Mouse (Mus musculus): ENCODE measurements around the gene Sptlc3.

Gene Sptlc3

DNA sequence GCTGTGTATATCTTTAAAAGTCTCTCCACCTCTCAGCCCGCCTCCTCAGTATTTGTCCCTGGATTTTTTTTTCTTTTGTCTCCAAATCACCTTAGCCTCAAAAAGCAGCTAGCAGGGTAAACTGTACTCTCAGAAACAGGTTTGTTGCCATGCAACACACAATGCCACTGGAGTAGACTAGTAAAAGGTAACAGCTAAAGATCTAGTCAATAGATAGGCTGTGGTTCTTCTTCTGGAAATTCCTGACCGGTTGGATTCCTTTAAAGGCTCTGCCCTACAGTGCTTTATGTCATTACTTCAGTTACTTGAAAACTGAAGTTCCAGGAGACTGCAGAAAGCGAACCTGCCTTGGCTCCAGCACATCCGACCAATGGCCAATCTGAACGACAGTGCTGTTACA, at the start of gene Sptlc3:
Sptlc3 (plus strand) TSS at position 78 of the 400 bp plus-strand sequence.
- DNase-seq (ENCODE audit: low spot score in 2 of 2): peak in 1 of 2 experiments; percentile 25

DNA sequence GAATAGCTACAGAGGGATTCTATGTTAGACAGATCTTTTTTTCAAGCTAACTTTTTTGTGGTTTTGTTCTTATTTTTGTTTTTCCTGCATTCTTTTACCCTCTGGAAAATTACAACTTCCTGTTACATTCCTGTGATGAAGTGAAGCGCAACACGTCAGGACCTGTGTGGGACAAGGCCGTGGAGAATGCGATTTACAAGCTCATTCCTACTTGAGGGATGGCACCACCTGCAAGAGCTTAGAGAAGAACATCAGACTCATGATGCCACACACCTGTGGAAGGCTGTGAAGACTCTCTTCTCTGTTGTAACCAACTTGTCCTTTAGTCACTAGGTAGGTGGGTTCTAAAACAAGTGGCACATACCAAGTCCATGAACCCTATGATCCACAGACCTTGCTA, 26.0 kb upstream of the Sptlc3 start:
- no peak for DNase-seq (ENCODE audit: low spot score in 2 of 2)

DNA sequence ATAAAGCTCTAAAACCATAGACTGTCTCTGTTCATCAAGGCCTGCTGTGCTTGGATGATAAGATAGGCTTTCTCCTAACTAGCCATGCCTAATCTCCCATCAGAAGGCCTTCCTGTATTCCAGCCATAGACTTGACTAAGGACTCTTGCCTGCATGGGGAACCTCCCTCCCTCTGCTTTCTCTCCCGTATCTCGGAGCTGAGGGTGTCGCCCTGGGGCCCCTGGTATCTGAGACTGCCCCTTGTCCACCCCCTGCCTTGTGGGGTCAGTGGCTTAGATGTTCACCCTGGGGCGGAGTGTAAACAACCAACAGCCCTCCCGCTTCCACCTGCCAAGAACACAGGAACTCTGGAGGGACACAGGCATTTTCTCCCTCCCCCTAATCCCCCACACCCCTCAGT, 5.0 kb upstream of the Sptlc3 start:
- no peak for DNase-seq (ENCODE audit: low spot score in 2 of 2)

DNA sequence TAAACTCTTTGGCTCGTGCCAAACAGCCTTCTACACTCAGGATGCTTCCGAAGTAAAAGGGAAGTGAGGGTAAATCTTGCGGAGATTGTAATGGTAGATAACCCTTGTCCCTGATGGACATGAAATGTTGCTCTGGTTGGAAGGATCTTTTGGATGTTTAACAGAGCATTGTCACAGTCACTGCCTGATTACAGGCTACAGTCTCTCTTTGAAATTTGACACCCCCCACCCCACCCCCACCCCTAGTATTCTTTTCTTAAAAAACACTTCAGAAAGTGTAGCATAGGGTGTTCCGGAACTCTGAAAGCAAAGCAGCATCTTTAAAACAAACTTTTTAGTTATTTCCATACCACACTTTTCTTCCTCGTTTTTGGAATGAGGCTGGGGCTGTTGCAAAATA, 916 bp downstream of the Sptlc3 start:
- no peak for DNase-seq (ENCODE audit: low spot score in 2 of 2)

DNA sequence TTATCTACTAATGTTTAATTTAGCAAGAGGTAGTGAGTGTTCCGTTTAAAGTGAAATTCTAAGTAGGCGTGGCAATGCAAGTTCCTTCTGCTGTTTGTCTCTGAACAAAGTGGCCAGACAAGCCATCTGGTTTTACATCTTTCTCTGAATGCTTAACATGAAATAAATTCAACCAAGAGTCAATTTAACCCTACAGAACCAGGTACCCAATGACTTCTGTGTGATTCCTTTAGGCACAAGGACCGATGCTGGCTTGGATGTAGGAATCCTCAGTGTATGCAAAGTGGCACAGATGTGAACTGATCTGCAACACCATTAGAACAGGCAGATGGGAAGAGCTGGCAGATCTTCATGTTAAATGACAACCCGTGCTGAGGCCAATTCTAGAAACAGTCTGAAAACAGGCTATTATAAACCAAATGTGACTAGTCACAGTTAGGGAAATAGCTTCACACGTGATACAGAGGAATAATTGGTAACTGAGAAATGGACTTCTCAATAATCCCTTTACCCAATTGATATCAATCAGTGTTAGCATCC, 68.3 kb downstream of the Sptlc3 start:
- DNase-seq (ENCODE audit: low spot score in 2 of 2): no peak

DNA sequence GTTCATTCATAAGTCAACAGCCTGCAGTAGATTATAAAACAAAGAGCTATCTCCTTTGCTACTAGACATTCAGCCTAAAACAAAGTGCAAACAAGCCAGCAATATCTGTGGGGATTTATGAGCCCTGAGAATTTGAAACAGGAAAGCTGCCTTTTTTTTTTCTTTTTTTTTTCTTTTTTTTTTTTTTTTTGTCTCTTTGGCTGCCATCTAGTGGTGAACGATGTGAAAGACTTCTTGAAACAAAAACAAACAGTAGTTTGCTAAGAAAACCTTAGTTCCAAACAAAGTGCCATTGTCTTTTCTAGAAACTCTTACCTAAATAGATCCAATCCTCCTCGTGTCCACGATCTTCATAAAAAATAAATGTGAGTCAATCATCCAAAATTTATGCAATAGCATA, 85.6 kb downstream of the Sptlc3 start:
- no peak for DNase-seq (ENCODE audit: low spot score in 2 of 2)

DNA sequence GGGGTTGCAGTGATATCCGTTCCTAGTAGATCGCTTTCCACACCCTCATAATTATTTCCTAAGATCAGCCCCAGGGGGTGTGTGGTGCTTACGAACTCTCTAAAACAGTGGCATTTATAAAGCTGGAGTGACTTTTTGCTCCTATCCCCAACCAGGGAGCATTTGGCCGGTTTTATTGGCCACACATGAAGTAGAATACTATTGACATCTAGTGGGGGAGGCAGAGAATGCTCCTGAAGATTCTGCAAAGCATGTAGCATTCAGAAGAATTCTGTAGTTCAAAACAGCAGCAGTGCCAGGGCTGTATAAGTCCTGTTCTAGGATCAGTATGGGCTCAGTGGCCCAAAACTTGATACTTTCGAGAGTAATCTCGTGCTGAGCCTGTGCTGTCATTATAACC, 89.1 kb downstream of the Sptlc3 start:
- DNase-seq (ENCODE audit: low spot score in 2 of 2): no peak

DNA sequence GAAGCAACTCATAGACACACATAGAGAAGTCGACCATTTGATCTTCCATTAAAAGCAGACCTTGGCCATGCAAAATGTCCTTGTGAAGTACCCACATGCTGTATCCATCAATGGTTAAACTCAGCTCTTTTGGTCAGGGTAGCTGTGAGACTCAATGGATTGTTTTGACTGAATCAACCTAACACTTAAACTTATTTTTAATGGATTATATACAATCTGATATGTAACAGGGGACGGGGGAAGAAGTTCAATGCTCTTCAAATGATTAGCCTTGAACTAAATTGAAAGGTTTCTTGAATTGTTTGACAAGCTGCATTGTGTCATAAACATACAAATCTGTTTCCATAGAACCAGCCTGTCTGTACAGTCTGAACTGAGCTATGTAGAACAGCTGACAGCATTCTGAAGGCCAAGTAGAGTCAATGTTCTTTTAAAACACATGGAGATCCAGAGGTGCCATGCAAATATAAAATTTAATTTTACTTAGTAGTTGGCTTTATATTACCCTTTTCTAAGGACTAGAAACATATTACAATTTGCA, 94.0 kb downstream of the Sptlc3 start:
- DNase-seq (ENCODE audit: low spot score in 2 of 2): no peak

DNA sequence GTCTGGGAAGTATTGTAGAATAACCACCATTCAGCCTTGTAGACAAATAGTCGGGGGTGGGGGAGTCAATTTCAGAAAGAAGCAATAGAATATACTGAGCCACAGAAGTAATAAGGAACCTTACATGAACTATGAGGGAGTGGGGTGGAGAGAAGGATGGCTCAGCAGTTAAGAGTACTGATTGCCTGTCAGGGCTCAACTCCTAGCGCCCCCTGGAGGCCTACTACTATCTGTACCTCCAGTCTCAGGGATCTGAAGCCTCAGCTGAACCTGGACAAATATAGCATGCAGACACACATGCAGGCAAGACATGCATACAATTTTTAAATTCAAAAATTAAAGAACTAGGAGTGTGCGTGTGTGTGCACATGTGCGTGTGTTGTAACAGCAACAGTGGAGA, 96.2 kb downstream of the Sptlc3 start:
- DNase-seq (ENCODE audit: low spot score in 2 of 2): peak; percentile 33 to 45

DNA sequence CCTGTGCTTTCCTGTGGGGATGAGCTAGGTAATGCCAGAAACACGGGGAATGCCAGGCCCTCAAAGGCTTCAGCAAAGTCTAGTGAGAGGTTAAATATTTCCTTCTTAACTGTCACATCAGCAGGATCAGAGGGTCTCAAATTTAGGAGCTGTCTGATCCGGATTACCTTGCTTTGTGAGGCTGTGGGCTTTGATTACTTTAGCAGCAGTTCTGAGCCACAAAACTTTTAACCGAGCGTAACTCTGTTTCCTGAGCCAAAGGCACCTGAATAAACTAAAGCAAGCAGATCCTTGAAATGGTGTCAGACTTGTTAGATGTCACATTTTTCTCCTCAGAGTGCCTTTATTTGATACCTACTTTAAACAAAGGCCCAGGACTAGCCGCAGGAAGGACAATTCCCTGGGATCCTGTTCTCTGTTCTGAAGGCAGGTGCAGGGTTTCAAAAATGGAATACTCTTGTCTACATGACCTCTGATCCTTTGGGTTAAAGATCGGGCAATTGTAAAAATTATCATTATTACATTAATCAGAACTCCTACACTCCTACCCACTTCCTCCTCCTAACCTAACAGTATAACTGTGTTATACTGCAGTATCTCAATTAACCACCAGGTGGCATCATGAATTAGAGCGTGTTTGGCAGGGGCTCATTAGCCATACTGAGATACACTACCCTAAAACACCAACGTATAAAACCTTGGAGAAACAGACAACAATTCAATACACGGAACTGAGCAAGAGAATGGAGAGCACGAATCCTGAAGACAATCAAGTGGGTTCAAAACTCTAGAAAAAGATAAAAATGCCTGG, 97.4 kb downstream of the Sptlc3 start:
- DNase-seq (ENCODE audit: low spot score in 2 of 2): no peak

DNA sequence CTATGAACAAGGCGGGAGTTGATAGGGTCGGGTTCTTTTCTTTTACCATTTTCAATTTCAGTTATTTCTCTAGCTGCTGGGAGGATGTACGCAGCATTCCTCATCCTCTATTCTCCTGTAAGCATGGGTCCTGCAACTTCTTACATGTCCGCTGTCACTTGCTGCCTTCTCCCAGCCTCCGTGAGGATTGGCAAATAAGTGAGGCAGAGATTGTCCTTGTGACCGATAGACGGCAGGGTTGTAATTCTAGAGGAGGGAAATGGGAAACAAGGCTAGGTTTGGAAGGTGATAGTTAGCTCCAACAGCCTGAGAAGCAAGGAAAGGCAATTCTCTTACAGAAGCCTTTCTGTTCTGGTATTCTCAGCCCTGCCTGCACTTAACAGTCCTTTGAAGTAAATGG, 98.4 kb downstream of the Sptlc3 start:
- no peak for DNase-seq (ENCODE audit: low spot score in 2 of 2)

DNA sequence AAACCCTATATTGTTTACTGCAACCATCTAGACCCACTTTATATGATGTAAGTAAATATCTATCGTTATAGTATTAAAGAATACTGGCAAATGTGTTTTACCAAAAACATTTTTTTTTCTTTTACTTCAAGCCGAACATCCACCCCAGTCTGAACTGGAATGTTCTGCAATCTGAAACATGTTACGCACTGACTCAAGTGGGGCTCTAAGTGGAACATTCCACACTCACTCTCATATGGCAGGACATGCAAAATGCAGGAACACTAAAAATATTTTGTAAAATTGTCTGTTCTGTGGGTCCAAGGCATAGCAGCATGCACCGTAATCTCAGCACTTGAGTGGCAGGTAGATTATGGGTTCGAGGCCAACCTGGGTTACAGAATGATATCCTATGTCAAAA, 103.5 kb downstream of the Sptlc3 start:
- no peak for DNase-seq (ENCODE audit: low spot score in 2 of 2)

DNA sequence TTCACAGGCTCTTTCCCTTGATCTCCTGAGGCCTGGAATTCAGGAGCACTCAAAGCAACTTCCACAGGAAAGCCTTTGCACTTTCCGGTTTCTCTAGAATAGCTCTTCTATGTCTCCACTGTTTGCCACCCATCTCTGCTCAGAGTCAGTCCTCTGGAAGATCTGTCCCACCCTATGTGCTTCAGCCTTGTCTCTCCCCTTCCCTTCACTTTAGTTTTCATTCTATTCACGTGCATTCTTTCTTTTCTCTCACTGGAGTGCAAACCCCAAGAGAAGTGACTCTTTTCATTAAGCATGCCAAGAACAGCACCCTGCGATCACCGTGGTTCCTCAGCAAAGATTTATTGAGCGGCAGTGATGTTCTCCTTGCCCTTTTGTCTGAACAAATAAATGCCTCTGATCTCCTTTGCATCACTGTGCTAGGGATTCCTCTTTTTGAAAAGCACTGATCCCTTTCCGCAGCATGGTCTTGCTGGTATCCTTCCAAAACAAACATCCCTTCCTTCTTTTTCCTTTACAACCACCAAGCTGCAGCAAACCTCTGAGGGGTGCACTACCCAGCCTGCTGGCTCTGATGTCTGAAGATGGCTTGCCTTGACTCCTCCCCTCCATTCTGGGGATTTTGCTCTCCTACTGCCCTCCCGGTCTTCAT, 108.0 kb downstream of the Sptlc3 start:
- no peak for DNase-seq (ENCODE audit: low spot score in 2 of 2)

DNA sequence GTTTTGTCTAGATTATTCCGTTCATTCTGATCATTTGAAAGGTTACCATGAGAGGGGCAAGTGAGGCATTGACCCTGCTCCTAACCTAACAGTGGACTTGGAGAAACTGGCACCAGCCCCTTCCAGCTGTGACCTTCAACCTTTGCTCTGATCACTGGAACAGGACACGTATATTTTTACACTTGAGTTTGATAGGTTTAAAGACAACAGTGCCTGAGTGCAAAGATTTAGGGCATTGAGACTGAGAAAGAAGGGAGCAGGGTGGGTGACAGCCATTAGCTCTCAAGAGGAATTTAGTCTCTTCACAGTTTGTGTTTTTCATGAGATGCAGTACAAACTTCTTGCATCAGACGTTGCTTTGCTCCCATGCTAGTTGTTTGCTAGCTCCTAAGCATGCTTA, 114.5 kb downstream of the Sptlc3 start:
- no peak for DNase-seq (ENCODE audit: low spot score in 2 of 2)

DNA sequence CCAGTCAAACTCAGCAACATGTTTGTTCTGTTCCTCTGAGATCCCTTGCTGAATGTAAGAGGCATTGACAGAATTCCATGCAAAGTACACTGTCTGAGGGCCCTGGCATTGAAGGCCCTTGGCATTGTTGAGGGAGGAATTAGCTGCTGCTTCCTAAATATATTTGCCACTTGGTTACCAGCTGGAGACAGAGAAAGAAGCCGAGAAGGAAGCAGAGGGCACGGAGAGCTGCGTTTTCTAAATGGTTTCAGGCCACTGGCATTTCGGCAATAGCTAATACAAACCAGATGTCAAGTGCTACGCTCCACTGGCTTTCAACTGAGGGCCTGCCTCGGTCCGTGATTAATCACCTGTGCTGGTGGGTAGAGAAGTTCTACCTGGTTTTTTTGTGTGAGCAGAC, 115.1 kb downstream of the Sptlc3 start:
- DNase-seq (ENCODE audit: low spot score in 2 of 2): no peak

DNA sequence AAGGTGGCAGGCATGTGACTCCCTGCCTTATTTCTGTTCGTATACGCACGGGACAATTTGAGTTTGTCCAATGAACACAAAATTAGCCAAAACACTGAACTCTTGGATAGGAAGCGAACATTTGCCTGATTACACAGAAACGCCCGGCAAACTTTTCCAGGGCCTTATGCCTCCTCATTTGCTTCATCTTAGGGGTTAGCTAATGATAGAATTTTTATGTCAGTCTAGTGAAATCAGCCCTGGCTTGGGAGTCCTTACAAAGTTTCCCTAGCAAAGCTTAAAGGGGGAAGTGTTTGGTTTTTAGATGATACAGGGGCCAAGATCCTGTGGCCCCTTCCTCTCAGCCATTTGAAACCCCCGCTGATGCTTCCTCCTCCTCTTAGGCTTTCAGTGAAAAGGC, 115.5 kb downstream of the Sptlc3 start:
- DNase-seq (ENCODE audit: low spot score in 2 of 2): no peak

DNA sequence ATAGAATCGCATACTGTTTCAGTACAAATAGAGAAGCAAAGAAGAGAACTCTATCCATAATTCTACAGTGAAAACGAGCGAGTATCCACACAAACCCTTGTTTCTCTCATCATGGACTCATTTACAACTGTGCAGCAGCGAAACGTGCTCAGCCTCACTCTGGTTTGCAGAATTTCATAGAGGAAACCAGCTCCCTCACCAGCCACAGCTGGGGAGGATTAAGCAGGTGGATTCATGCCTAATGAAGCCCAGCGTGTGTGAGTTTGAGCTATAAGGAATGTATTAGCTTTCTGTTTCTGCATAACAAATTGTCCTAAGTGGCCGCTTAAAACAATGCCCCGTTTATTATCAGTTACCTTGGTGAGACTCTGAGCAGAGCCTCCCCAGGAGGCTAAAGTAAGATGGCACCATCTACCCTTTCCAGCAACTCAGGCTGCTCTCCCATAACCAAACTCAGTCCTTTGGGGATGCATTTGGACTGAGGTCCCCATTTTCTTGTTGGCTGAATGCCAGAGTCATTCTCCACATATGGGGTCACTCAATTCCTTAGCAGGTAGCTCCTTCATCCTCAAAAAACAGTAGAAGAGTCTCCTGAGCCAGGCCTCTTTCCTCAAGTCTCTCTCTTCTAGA, 116.1 kb downstream of the Sptlc3 start:
- no peak for DNase-seq (ENCODE audit: low spot score in 2 of 2)

DNA sequence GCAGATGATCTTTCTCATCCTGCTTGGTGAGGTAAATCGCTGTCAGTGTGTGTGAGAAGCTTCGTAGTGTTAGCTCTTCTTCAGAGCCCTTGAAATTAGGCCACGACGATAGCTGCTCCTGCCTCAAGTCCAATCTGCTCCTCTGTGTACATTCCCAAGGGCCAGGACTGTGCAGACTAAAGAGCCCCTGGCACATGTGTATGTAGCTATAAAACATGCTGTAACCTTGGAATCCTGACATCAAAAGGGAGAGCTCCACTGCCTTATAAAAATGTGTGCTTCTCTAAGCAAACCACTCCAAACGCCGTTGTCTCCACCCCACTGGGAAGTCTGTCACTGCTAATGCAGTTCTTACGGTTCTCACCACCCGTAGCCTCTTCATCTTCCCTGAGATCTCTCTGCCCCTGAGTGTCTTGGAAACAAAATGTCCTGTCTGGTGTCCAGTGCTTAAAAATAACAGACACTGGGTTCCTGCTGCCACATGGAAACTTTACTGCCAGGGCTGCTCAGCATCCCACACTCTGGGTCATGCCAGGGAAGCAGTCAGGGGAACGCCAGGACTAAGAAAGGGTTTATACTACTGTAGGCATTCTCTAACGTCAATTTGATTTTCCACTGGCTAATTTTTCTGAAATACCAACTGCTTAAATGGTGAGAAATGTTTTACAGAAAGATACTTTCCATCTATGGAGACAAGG, 118.8 kb downstream of the Sptlc3 start:
- no peak for DNase-seq (ENCODE audit: low spot score in 2 of 2)

DNA sequence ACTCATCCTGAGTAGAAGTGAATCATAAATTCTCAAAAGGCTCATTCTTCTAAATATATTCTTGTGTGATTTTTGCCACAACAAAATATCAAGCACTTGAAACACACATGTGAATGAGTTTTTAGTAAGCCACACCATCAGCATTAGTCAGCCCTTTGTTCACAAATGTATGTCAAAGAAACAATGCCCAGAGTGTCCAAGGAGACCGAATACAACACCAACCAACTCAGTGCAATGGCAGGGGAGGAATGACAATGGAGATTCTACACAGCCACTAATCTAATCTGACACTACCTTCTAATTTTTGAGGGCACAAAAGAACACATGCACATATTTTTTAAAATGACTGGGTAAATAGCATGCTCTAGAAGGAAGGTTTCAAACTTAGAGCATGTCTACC, 132.8 kb downstream of the Sptlc3 start:
- DNase-seq (ENCODE audit: low spot score in 2 of 2): no peak

DNA sequence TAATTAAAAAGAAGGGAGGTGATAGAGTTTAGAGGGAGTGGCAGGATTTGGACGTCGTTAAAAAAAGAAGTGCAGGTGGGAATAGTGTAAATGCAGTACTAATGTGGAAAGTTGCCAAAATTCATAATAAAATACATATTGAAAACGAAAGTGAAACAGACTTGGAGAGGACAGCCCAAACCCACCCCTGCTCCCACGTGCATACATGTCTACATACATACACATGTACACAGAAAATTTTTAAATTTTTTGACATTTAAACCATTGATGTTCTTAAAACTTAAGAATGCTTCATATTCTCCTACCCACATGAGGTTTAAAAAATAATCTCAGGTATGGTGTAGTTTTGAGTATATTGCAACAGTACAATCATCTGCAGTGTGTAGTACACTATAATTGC, 135.0 kb downstream of the Sptlc3 start:
- no peak for DNase-seq (ENCODE audit: low spot score in 2 of 2)

DNA sequence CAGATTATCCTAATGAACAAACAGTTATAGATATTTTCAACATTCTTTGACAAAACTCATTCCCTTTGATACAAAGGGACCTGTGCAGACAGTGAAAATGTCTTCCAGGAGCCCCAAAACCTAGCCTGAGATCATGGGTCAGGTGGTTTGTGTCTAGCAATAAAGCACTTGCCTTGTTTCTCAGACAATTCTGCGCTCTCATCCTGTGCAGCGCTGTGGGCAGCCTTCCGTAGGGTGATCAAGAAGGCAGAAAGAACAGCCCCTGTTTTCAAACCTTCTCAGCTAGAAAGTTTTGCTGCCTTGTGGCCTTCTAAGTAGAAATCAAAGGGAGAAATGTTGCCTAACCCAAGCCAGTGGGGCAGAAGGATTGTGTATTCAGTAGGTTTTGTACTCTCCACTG, 135.9 kb downstream of the Sptlc3 start:
- DNase-seq (ENCODE audit: low spot score in 2 of 2): no peak

DNA sequence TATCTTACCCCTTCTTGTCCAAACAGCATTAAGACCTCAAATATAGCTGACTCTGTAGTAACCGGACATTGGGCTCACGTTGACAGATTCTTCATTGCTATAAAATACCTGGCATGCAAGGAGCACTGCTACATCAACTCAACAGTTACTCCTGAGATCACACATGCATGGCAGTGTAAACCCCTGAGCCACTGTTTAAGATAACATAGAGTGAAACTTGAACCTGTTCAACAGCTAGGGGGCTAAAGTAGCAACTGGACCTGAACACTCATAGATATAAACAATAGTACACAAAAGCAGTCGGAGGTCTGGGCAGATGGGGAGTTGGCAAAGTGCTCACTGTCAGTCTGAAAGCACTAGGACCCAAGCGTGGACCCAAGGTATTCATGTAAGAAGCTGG, 140.8 kb downstream of the Sptlc3 start:
- DNase-seq (ENCODE audit: low spot score in 2 of 2): no peak
